10 mouse cellular contexts compared by ENCODE assay signal in genomic region chr7:81959704-81960103, GRCm38 (mm10). TPM values are rescaled to one million over a fixed set of nuclear protein-coding genes. Genes with fewer than 3 reads are reported as not detected.
DNase-seq lines count a peak whose midpoint lies in the region; ATAC-seq lines count a peak whose summit lies in the region.
"Had no signal": no experiment of that assay in that cellular context is flagged by ENCODE, and none has a peak within 500 bp of the region (broad histone marks: within the 10 kb centered on the region; RNA-seq: fewer than 3 reads in every experiment).

No protein-coding gene starts in this region.

- intact Hi-C loops in gastrocnemius, postnatal 36 days (cut with DNase I) = loop anchor here (1.0 to 2.0 kb wide), 2 partner anchors 162 to 305 kb away; no protein-coding TSS in a partner anchor

- WGBS in kidney, embryonic 15.5 days = 3% methylated on average over 3 of the region's 3 CpGs
- 6% methylated on average over 3 of the region's 3 CpGs for WGBS in embryonic facial prominence, embryonic 11.5 days
- 3% methylated on average over 3 of the region's 3 CpGs for WGBS in neural tube, embryonic 15.5 days

- H3K4me3 ChIP-seq in kidney, embryonic 15.5 days (replicated peaks) = no peak overlapping the region
- no peak overlapping the region for H3K4me3 ChIP-seq in embryonic facial prominence, embryonic 11.5 days (ENCODE audit: low read depth, low read length)
- H3K4me3 ChIP-seq in neural tube, embryonic 15.5 days (replicated peaks) = no peak overlapping the region
- H3K4me3 ChIP-seq: erythroblast, embryonic 14.5 days; lung, embryonic 15.5 days had no signal

- DNase-seq in kidney, adult 8-10 months = peak; percentile 8 to 12
- peak; percentile 5 for DNase-seq in T-cell, adult 2 months (ENCODE audit: low spot score)
- peak; percentile 81 for DNase-seq in embryonic facial prominence, embryonic 11.5 days (ENCODE audit: low spot score)
- peak; percentile 22 to 25 for DNase-seq in kidney, postnatal 4 days
- DNase-seq in gastrocnemius, postnatal 36 days = no peak

- H3K9me3 ChIP-seq in kidney, embryonic 15.5 days (replicated peaks) = no peaks in the 10 kb centered on the region
- H3K9me3 ChIP-seq in embryonic facial prominence, embryonic 11.5 days (replicated peaks; ENCODE audit: control insufficient read depth, low read length) = no peaks in the 10 kb centered on the region
- no peaks in the 10 kb centered on the region for H3K9me3 ChIP-seq in neural tube, embryonic 15.5 days (replicated peaks)
- H3K9me3 ChIP-seq: lung, embryonic 15.5 days had no signal

- H3K4me2 ChIP-seq in kidney, embryonic 15.5 days = no peak overlapping the region
- no peak overlapping the region for H3K4me2 ChIP-seq in embryonic facial prominence, embryonic 11.5 days (ENCODE audit: low read depth, low read length)
- no peak overlapping the region for H3K4me2 ChIP-seq in neural tube, embryonic 15.5 days
- H3K4me2 ChIP-seq: lung, embryonic 15.5 days had no signal

- no peaks in the 10 kb centered on the region for H3K27me3 ChIP-seq in kidney, embryonic 15.5 days
- no peaks in the 10 kb centered on the region for H3K27me3 ChIP-seq in embryonic facial prominence, embryonic 11.5 days (ENCODE audit: control insufficient read depth, insufficient read depth, low read length)
- H3K27me3 ChIP-seq in neural tube, embryonic 15.5 days (replicated peaks) = no peaks in the 10 kb centered on the region

- no peak overlapping the region for H3K9ac ChIP-seq in kidney, embryonic 15.5 days
- H3K9ac ChIP-seq in embryonic facial prominence, embryonic 11.5 days (replicated peaks; ENCODE audit: low read length) = no peak overlapping the region
- H3K9ac ChIP-seq in neural tube, embryonic 15.5 days (replicated peaks) = no peak overlapping the region
- H3K9ac ChIP-seq: lung, embryonic 15.5 days had no signal

- H3K36me3 ChIP-seq in kidney, embryonic 15.5 days = no peaks in the 10 kb centered on the region
- no peaks in the 10 kb centered on the region for H3K36me3 ChIP-seq in embryonic facial prominence, embryonic 11.5 days (replicated peaks; ENCODE audit: control insufficient read depth, insufficient read depth, low read depth, low read length)
- H3K36me3 ChIP-seq in neural tube, embryonic 15.5 days = no peaks in the 10 kb centered on the region
- H3K36me3 ChIP-seq: lung, embryonic 15.5 days had no signal

- no peaks in the 10 kb centered on the region for H3K4me1 ChIP-seq in kidney, embryonic 15.5 days
- no peaks in the 10 kb centered on the region for H3K4me1 ChIP-seq in embryonic facial prominence, embryonic 11.5 days (ENCODE audit: control insufficient read depth, insufficient read depth, low read length)
- no peaks in the 10 kb centered on the region for H3K4me1 ChIP-seq in neural tube, embryonic 15.5 days
- H3K4me1 ChIP-seq: lung, embryonic 15.5 days had no signal

- H3K27ac ChIP-seq in kidney, embryonic 15.5 days = no peak overlapping the region
- H3K27ac ChIP-seq in embryonic facial prominence, embryonic 11.5 days (replicated peaks; ENCODE audit: low read depth, low read length) = no peak overlapping the region
- no peak overlapping the region for H3K27ac ChIP-seq in neural tube, embryonic 15.5 days (replicated peaks)
- H3K27ac ChIP-seq: lung, embryonic 15.5 days had no signal

- no peak for ATAC-seq in kidney, embryonic 15.5 days (replicated peaks; ENCODE audit: low FRiP score)
- ATAC-seq in CD4-positive, CD25-positive, alpha-beta regulatory T cell, adult 4 months = peak; percentile 62
- no peak for ATAC-seq in embryonic facial prominence, embryonic 11.5 days (replicated peaks; ENCODE audit: insufficient number of reproducible peaks, low FRiP score, low TSS enrichment, low read depth)
- ATAC-seq in neural tube, embryonic 15.5 days (ENCODE audit: low FRiP score) = peak; percentile 45; the same call in 1 of the 2 replicates

RNA-seq across cellular contexts. Expression of gene Hdgfl3, which starts 25.4 kb away (rescaled TPM):
- 14.0 and 14.4 TPM in 2 replicates for polyA plus RNA-seq in kidney, embryonic 15.5 days (2015; fragmentation: Nextera tagmentation; extraction: Ambion mirVana)
- 1 to 10 TPM; 7.5 to 8.7 TPM for polyA plus RNA-seq in CD4-positive, CD25-positive, alpha-beta regulatory T cell, adult 4 months (2017; shearing (Covaris generic))
- polyA plus RNA-seq in embryonic facial prominence, embryonic 11.5 days (2014; fragmentation: Nextera tagmentation; extraction: Ambion mirVana) = 33.9 and 35.6 TPM in 2 replicates
- polyA plus RNA-seq in neural tube, embryonic 15.5 days (2015; fragmentation: Nextera tagmentation; extraction: Ambion mirVana) = 50.4 and 57.4 TPM in 2 replicates
- total RNA-seq in gastrocnemius, postnatal 36 days (2021) = 1 to 10 TPM; 1.8 to 2.2 TPM
- polyA plus RNA-seq: erythroblast, embryonic 14.5 days had no signal

RNA-seq across cellular contexts. Expression of gene Bnc1, which starts 32.4 kb away (rescaled TPM):
- polyA plus RNA-seq in kidney, embryonic 15.5 days (2015; fragmentation: Nextera tagmentation; extraction: Ambion mirVana) = 0.22 and 0.91 TPM in 2 replicates
- polyA plus RNA-seq in CD4-positive, CD25-positive, alpha-beta regulatory T cell, adult 4 months (2017; shearing (Covaris generic)) = not detected
- 4.3 and 7.0 TPM in 2 replicates for polyA plus RNA-seq in embryonic facial prominence, embryonic 11.5 days (2014; fragmentation: Nextera tagmentation; extraction: Ambion mirVana)
- 1.7 and 3.1 TPM in 2 replicates for polyA plus RNA-seq in neural tube, embryonic 15.5 days (2015; fragmentation: Nextera tagmentation; extraction: Ambion mirVana)
- not detected for total RNA-seq in gastrocnemius, postnatal 36 days (2021)
- polyA plus RNA-seq: erythroblast, embryonic 14.5 days had no signal

Comparison
In these comparisons a context has a peak if more than half of its experiments do, and no peak if none do; other contexts are left out.
1. DNase-seq: peak in kidney, adult 8-10 months (2 of 2), T-cell, adult 2 months (single experiment), embryonic facial prominence, embryonic 11.5 days (single experiment) and kidney, postnatal 4 days (2 of 2); none in gastrocnemius, postnatal 36 days (0 of 2).
2. ATAC-seq: peak in CD4-positive, CD25-positive, alpha-beta regulatory T cell, adult 4 months (single experiment) and neural tube, embryonic 15.5 days (single experiment); none in kidney, embryonic 15.5 days (single experiment) and embryonic facial prominence, embryonic 11.5 days (single experiment).